Mouse (Mus musculus): ENCODE measurements around the gene Rab3d. TPM values are rescaled to one million over a fixed set of nuclear protein-coding genes. Genes with fewer than 3 reads are reported as not detected.

The Rab3d gene
- polyA plus RNA-seq, 1 experiment, result 48.9 TPM

DNA sequence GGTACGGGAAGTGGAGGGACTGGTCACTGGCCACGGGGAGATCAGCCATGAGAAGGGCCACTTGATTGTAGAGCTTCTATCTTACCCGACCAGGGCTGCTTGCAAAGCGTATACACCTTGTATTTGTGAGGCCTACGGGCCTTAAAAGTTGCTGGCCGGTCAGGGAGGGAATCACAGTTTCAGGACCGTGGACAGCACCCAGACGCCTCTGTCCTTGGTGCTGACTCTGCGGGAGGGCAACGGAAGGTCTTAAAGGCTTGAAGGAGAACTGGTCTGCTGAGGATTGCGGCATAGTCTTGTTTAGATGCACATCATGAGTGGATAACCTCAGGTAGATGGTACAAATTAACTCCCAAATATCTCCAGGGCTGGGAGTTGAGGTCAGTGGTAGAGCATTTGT is 32.3 kb upstream of the Rab3d start:
- H3K36me3 ChIP-seq (ENCODE audit: control insufficient read depth, insufficient read depth, low read length), result no peaks in the 10 kb centered on the region
- 17% methylated on average over 11 of the region's 11 CpGs for WGBS
- no peak overlapping the region for H3K27ac ChIP-seq (ENCODE audit: insufficient read depth, low read depth, low read length)
- peaks cover 2% of the 10 kb centered on the region; the same call in 1 of the 2 replicates for H3K4me1 ChIP-seq (ENCODE audit: control insufficient read depth, insufficient read depth, insufficient read length, low read length)
- H3K4me3 ChIP-seq (ENCODE audit: low read depth, low read length), result no peak overlapping the region
- no peak for TF ChIP-seq POLR2A (IDR thresholded peaks at IDR 0.05; ENCODE audit: low read depth, low read length)
- no peak for TF ChIP-seq CTCF (IDR thresholded peaks at IDR 0.05; ENCODE audit: extremely low read depth, insufficient read length, insufficient replicate concordance, low read depth, low read length)
- 0 out of 2 replicates have a peak, but pooled peaks cover 6% of the 10 kb centered on the region for H3K27me3 ChIP-seq (ENCODE audit: control insufficient read depth, insufficient read depth, low read length)

DNA sequence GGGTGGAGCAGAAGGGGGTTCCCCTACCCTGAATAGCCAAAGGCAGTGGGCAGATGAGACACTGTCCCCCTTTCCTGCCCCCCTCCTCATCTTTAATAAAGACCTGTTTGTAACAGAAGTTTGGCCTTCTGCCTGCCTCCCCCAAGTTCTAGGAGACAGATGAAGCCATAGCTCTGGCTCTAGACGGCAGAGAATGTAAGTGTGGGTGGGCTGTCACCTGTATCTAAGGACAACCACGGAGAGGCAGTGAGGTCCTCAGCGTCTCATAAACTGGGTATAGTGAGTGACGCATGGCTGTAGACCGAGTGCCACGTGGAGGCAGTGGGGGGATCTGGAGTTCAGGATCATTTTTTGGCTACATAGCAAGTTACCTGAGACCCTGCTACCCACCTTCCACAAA is 30.8 kb upstream of the Rab3d start:
- 68% methylated on average over 6 of the region's 6 CpGs for WGBS
- Histone ChIP-seq H3K27ac (ENCODE audit: insufficient read depth, low read depth, low read length) (no peak overlapping the region), H3K4me1 (ENCODE audit: control insufficient read depth, insufficient read depth, insufficient read length, low read length) (peaks cover 4% of the 10 kb centered on the region; the same call in 1 of the 2 replicates), H3K4me3 (ENCODE audit: low read depth, low read length) (no peak overlapping the region), H3K27me3 (ENCODE audit: control insufficient read depth, insufficient read depth, low read length) (0 out of 2 replicates have a peak, but pooled peaks cover 6% of the 10 kb centered on the region), H3K36me3 (ENCODE audit: control insufficient read depth, insufficient read depth, low read length) (no peaks in the 10 kb centered on the region)
- TF ChIP-seq POLR2A (IDR thresholded peaks at IDR 0.05; ENCODE audit: low read depth, low read length), result no peak
- no peak for TF ChIP-seq CTCF (IDR thresholded peaks at IDR 0.05; ENCODE audit: extremely low read depth, insufficient read length, insufficient replicate concordance, low read depth, low read length)

DNA sequence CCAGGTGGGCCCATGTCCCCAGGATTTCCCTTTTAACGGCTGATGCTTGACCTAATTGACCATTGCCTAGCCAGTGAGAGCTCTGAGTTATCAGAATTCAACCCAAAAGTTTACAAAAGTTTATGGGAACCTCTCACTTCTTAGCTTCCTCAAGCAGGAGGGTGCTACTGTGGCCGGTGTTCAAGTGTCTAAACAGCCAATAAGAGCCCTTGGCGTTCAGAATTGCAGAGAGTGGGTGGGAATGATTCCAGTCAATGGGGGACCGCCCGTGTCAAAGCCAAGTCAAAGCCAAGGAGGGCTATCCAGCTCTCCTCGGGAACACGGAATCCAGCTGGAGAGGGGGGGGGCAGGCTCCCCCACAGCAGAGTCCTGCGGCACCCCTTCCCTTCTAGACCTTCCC is 30.2 kb upstream of the Rab3d start:
- WGBS, result 54% methylated on average over 8 of the region's 8 CpGs
- Histone ChIP-seq H3K4me3 (ENCODE audit: low read depth, low read length) (no peak overlapping the region), H3K27ac (ENCODE audit: insufficient read depth, low read depth, low read length) (no peak overlapping the region), H3K36me3 (ENCODE audit: control insufficient read depth, insufficient read depth, low read length) (no peaks in the 10 kb centered on the region), H3K4me1 (ENCODE audit: control insufficient read depth, insufficient read depth, insufficient read length, low read length) (peaks cover 4% of the 10 kb centered on the region; the same call in 1 of the 2 replicates), H3K27me3 (ENCODE audit: control insufficient read depth, insufficient read depth, low read length) (0 out of 2 replicates have a peak, but pooled peaks cover 6% of the 10 kb centered on the region)
- no peak for TF ChIP-seq POLR2A (IDR thresholded peaks at IDR 0.05; ENCODE audit: low read depth, low read length)
- TF ChIP-seq CTCF (IDR thresholded peaks at IDR 0.05; ENCODE audit: extremely low read depth, insufficient read length, insufficient replicate concordance, low read depth, low read length), result no peak

DNA sequence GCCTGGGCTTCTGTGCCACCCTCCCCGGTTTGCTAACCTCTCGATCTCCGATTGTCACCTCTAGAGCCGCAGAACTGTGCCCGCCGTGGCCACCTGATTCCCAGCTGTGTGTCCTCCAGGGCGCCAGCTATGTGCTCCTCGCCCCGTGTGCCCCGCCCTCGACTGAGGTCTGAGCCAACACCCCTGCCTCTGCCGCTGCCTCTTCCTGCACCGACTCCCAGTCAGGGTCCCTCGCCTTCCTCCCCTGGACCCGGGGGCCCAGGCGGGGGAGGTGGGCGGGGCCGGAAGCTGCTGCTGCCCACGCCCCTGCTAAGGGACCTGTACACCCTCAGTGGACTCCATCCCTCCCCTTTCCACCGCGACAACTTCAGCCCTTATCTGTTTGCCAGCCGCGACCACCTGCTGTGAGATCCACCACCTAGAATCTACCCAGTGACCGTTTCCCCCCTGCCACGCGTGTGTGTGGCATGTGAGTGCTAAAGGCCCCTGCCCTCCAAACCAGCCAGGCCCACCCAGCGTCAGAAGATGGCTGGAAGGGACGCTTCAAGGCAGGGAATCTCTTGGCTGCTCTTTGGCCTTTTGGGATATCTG is 29.6 kb upstream of the Rab3d start:
- 6% methylated on average over 28 of the region's 28 CpGs for WGBS
- no peak overlapping the region for H3K4me3 ChIP-seq (ENCODE audit: low read depth, low read length)

DNA sequence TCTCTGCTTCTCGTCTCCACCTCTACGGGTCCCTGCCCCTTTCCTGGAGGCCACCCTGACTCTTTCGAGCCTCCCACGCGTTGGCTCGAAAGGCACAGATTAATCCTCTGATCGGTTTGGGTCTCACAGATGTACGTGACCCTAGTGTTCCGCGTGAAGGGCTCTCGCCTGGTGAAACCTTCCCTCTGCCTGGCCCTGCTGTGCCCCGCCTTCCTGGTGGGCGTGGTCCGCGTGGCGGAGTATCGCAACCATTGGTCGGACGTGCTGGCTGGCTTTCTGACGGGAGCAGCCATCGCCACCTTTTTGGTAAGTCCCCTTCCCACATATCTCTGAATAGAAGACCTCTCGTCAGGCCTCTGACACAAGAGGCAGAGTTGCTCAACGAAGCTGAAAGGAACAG is 26.3 kb upstream of the Rab3d start:
- 15% methylated on average over 23 of the region's 23 CpGs for WGBS
- H3K36me3 ChIP-seq (ENCODE audit: control insufficient read depth, insufficient read depth, low read length), result no peaks in the 10 kb centered on the region
- H3K27ac ChIP-seq (ENCODE audit: insufficient read depth, low read depth, low read length), result no peak overlapping the region
- no peak overlapping the region for H3K4me3 ChIP-seq (ENCODE audit: low read depth, low read length)
- H3K4me1 ChIP-seq (ENCODE audit: control insufficient read depth, insufficient read depth, insufficient read length, low read length), result peaks cover 4% of the 10 kb centered on the region; the same call in 1 of the 2 replicates
- TF ChIP-seq POLR2A (IDR thresholded peaks at IDR 0.05; ENCODE audit: low read depth, low read length) (no peak), CTCF (IDR thresholded peaks at IDR 0.05; ENCODE audit: extremely low read depth, insufficient read length, insufficient replicate concordance, low read depth, low read length) (no peak)
- 0 out of 2 replicates have a peak, but pooled peaks cover 6% of the 10 kb centered on the region for H3K27me3 ChIP-seq (ENCODE audit: control insufficient read depth, insufficient read depth, low read length)

More for the DNA sequence above, 29.6 kb upstream of the Rab3d start:
- Histone ChIP-seq H3K27me3 (ENCODE audit: control insufficient read depth, insufficient read depth, low read length) (0 out of 2 replicates have a peak, but pooled peaks cover 6% of the 10 kb centered on the region), H3K36me3 (ENCODE audit: control insufficient read depth, insufficient read depth, low read length) (no peaks in the 10 kb centered on the region), H3K4me1 (ENCODE audit: control insufficient read depth, insufficient read depth, insufficient read length, low read length) (peaks cover 4% of the 10 kb centered on the region; the same call in 1 of the 2 replicates), H3K27ac (ENCODE audit: insufficient read depth, low read depth, low read length) (no peak overlapping the region)
- TF ChIP-seq POLR2A (IDR thresholded peaks at IDR 0.05; ENCODE audit: low read depth, low read length) (no peak), CTCF (IDR thresholded peaks at IDR 0.05; ENCODE audit: extremely low read depth, insufficient read length, insufficient replicate concordance, low read depth, low read length) (no peak)

DNA sequence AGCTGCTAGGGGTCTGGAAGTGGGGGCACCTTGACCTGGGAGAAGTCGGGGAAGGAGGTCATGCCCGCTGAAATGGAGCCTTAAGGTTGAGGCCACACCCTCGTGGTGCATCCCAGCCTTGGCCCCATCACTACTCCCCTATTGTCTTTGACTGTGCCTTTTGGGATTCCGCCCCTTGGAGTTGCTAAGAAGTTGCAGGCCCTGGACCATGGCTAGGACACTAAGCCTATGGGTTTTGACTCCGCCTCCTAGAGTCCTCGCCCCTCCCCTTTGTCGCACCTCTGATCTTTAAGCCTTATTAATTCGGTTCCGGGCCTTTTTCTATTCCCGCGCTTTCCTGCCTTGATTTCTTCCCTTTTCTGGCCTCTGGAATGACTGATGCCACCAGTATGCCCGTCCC is 25.6 kb upstream of the Rab3d start:
- WGBS, result 51% methylated on average over 12 of the region's 12 CpGs

DNA sequence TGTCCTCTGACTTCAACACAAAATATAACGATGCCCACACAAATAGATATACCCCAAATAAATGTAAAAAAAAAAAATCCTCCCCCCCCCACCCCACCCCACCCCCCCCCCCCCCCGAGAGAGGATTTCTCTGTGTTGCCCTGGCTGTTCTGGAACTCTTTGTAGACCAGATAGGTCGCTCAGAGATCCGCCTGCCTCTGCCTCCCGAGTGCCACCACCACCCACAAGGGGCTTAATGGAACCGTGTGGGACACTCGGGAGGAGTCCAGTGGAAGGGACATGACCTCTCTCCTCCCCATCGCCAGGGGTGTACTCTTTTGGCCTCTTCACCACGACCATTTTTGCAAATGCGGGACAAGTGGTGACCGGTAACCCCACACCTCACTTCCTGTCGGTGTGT is 25.1 kb upstream of the Rab3d start:
- Histone ChIP-seq H3K4me1 (ENCODE audit: control insufficient read depth, insufficient read depth, insufficient read length, low read length) (peaks cover 4% of the 10 kb centered on the region; the same call in 1 of the 2 replicates), H3K4me3 (ENCODE audit: low read depth, low read length) (no peak overlapping the region), H3K27me3 (ENCODE audit: control insufficient read depth, insufficient read depth, low read length) (0 out of 2 replicates have a peak, but pooled peaks cover 4% of the 10 kb centered on the region), H3K27ac (ENCODE audit: insufficient read depth, low read depth, low read length) (no peak overlapping the region), H3K36me3 (ENCODE audit: control insufficient read depth, insufficient read depth, low read length) (no peaks in the 10 kb centered on the region)
- TF ChIP-seq CTCF (IDR thresholded peaks at IDR 0.05; ENCODE audit: extremely low read depth, insufficient read length, insufficient replicate concordance, low read depth, low read length), result no peak
- no peak for TF ChIP-seq POLR2A (IDR thresholded peaks at IDR 0.05; ENCODE audit: low read depth, low read length)
- WGBS, result 78% methylated on average over 12 of the region's 12 CpGs

More for the DNA sequence above, 25.6 kb upstream of the Rab3d start:
- no peak overlapping the region for H3K4me3 ChIP-seq (ENCODE audit: low read depth, low read length)
- 0 out of 2 replicates have a peak, but pooled peaks cover 6% of the 10 kb centered on the region for H3K27me3 ChIP-seq (ENCODE audit: control insufficient read depth, insufficient read depth, low read length)
- peaks cover 4% of the 10 kb centered on the region; the same call in 1 of the 2 replicates for H3K4me1 ChIP-seq (ENCODE audit: control insufficient read depth, insufficient read depth, insufficient read length, low read length)
- H3K36me3 ChIP-seq (ENCODE audit: control insufficient read depth, insufficient read depth, low read length), result no peaks in the 10 kb centered on the region
- H3K27ac ChIP-seq (ENCODE audit: insufficient read depth, low read depth, low read length), result no peak overlapping the region
- TF ChIP-seq POLR2A (IDR thresholded peaks at IDR 0.05; ENCODE audit: low read depth, low read length), result no peak
- TF ChIP-seq CTCF (IDR thresholded peaks at IDR 0.05; ENCODE audit: extremely low read depth, insufficient read length, insufficient replicate concordance, low read depth, low read length), result no peak

Data from small intestine, adult 2 months (tissue).